Mouse (Mus musculus): ENCODE measurements around the gene Rangrf. TPM values are rescaled to one million over a fixed set of nuclear protein-coding genes. Genes with fewer than 3 reads are reported as not detected.
"Not testable (repeated sequence)": the region's sequence is repeated elsewhere in the genome, so short reads cannot be mapped to it uniquely, and the experiment has no call there.

Gene Rangrf
- total RNA-seq, 2 experiments from 2014 or later = 6.8 to 10.2 TPM

DNA sequence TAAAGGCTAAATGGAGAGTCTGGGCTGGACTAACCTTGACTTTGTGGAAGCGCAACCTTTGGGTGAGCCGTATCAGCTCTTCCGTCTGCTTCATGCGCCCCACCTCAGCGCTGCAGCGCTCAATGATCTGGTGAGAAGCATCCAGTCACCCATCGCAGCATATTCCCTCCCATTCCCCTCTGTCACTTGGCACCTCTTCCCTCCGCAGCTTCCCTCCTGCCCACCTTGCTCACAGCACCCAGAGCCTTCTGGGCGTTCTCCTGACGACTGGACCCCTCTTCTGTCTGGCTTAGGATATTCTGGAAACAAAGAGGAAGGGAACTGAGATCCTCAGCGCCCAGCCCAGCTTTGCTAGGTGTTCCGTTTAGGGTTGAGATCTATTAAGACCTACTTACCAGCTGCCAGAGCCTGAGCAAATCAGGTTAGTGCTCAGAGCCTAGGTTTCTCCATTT is 27.4 kb downstream of the Rangrf start:
- no peak for ATAC-seq (ENCODE audit: poor library complexity, severe bottlenecking)

- no peak for ATAC-seq (ENCODE audit: poor library complexity, severe bottlenecking)
Measured at GRCm38 (mm10) chr11:68946806-68947440, 28.1 kb downstream of the Rangrf start.

DNA sequence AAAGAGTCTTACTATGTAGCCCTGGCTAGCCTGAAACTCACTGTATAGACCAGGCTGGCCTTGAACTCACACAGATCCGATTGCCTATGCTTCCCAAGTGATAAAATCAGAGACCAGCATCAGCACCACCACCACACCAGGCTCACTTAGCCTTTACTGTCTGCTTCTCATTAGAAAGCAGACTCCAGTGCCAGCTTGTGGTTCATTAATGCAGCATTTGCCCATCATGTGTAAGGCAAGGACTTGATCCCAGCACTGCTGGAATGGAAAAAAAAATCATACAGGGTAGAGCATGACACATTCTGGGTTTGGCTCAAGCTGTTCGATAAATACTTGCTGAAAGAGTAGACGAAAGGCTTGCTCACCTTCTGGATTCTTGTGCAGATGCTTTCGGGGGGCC is 29.0 kb downstream of the Rangrf start:
- ATAC-seq (ENCODE audit: poor library complexity, severe bottlenecking) = no peak

DNA sequence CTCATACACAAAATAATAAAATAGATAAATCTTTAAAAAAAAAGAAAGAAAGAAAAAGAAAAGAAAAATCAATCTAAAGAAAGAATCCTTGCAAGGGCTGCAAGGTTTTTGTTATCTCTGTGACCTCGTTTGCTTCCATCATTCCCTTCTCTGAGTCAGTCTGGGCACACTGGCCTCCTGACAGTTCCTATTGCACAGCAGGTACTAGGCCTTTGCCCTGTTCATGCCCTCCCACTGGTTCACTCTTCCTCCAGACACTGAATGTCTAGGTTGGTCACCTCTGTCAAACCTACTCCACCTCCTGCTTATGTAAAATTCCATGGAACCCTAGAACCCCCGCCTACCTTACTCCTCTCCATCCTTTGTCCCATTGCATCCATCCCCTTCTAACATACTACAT is 29.7 kb downstream of the Rangrf start:
- no peak for ATAC-seq (ENCODE audit: poor library complexity, severe bottlenecking)

- no peak for ATAC-seq (ENCODE audit: poor library complexity, severe bottlenecking)
Measured at GRCm38 (mm10) chr11:68942731-68943130, 32.3 kb downstream of the Rangrf start.

DNA sequence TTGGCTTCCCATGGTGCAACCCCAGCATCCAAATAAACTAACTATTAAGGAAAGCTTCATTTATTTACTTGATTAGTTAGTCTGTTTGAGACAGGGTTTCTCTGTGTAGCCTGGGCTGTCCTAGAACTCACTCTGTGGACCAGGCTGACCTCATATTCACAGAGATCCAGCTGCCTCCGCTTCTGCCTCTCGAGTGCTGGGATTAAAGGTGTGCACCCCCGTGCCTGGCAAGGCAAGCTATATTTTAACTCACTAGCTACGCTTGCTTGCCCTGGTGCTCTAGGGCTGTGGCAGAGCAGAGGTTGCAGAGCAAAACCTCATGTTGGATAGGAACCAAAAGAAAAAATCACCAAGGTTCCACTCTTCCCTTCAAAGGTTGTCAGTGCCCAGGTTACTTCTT is 34.5 kb downstream of the Rangrf start:
- ATAC-seq (ENCODE audit: poor library complexity, severe bottlenecking) = no peak

DNA sequence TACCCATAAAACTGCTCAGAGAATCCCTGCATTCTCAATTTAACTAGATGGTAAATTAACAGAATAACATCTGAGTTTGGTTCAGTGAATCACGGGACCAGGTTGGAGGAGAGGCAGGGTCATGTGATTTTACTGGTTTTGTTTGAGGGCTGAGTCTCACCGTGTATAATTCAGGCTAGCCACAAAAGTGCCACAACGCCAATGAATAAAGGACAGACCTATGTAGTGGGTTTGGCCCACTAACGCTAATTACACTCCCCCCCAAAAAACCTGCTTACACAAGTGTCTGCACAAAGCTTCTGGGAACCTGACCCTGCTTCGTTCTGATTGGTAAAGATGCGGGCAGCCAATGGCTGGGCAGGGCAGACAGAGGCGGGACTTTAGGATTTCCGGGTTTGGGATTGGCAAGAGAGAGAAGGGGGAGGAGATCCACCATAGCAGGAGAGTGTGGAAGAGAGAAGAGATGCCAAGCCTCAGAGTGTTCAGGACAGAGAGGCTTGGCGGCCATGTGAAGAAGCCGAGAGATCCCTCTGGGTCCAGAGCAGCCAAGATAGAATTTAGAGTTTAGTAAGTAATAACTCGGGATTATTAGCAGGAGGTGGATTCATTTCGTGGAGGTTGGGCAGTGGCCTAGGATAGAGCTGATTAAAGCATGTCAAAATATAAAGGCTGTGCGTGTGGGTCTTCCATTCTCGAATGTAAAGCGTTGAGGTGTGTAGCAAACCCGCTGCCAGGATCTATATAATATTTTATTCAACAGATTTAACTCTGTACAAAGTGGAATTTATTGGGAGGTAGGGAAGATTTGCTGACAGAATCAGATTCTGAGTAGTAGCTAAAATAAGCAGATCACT is 35.3 kb downstream of the Rangrf start:
- peak; percentile 99 for ATAC-seq (ENCODE audit: poor library complexity, severe bottlenecking)

GRCm38 (mm10) chr11:68936951-68937350 is 38.0 kb downstream of the Rangrf start:
- not testable (repeated sequence) for ATAC-seq (ENCODE audit: poor library complexity, severe bottlenecking)

GRCm38 (mm10) chr11:68933885-68934507 is 41.0 kb downstream of the Rangrf start:
- no peak for ATAC-seq (ENCODE audit: poor library complexity, severe bottlenecking)

- ATAC-seq (ENCODE audit: poor library complexity, severe bottlenecking) = no peak
Measured at GRCm38 (mm10) chr11:68929947-68930346, 45.0 kb downstream of the Rangrf start.

DNA sequence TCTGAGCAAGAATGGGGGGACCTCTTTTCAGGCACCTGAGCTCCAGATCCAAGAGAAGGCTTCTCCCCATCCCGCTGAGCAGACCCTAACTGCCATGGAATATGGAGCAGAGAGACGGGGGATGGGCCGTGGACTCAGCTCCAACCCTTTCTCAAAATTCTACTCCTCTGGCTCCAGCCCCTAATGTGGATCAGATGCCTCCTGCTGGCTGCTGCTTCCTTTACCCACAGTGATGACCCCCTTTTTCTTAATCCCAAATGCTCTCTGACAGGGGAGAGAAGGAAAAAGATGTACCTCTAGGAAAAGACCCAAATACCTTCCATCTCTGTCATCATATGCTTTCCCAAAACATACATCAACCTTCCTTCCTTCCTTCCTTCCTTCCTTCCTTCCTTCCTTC is 48.0 kb downstream of the Rangrf start, which contains the start of gene Odf4:
Gene Odf4, minus strand, starts transcription at position 101 of the 400 bp plus-strand sequence.
- no peak for ATAC-seq (ENCODE audit: poor library complexity, severe bottlenecking)

DNA sequence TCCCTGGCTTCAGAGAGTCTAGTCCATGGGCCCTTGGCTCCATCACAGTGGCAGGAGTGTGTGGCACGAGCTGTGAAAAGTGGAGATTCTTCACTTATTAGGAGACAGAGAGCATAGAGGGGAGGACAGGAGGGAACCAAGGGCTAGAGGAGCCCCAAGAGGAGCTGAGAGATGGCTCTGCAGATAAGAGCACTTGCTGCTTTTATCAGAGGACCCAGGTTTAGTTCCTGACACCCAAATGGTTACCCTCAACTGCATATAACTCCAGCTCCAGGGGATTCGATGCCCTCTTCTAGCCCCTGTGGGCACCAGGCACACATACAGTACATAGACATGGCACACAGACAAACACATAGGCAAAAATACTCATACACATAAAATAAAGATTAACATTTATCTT is 50.2 kb downstream of the Rangrf start:
- no peak for ATAC-seq (ENCODE audit: poor library complexity, severe bottlenecking)

DNA sequence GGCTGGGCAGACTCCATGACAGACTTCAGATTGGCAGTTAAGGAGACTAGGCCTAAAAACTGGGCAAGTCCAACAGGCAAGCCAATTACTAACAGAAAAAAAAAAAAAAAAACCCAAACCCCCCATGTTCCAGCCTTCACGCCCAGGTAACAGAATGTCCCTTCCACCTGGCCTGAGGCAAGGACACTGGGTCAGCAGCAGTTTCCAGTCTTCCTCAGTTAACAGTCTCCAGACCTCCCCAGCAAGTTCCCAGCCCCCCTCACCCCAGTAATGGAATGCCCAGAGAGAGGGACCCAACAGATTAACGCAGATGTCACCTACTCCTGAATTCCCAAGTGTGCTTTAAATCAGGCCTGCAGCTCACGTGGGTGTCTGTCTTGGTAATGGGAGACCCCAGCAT is 51.8 kb downstream of the Rangrf start:
- ATAC-seq (ENCODE audit: poor library complexity, severe bottlenecking) = no peak

Other genes with a start within 250 kb of the Rangrf start
- gene Ndel1, start 103.3 kb downstream of the Rangrf start, total RNA-seq (2015) = 48.9 and 53.9 TPM in 2 replicates
- gene Ndel1, start 103.3 kb downstream of the Rangrf start, total RNA-seq (2017) = 71.2 and 114 TPM in 2 replicates
- not detected in 2 replicates for gene Rnf222, start 86.6 kb downstream of the Rangrf start, total RNA-seq (2015)
- not detected in 2 replicates for gene Rnf222, start 86.6 kb downstream of the Rangrf start, total RNA-seq (2017)
- 2,468 and 2,587 TPM in 2 replicates for gene Rpl26, start 73.6 kb downstream of the Rangrf start, total RNA-seq (2015)
- 3,510 and 4,069 TPM in 2 replicates for gene Rpl26, start 73.6 kb downstream of the Rangrf start, total RNA-seq (2017)
- gene Odf4, start 48.1 kb downstream of the Rangrf start, total RNA-seq (2015) = not detected in 2 replicates
- not detected in 2 replicates for gene Odf4, start 48.1 kb downstream of the Rangrf start, total RNA-seq (2017)
- gene Arhgef15, start 17.7 kb downstream of the Rangrf start, total RNA-seq (2015) = not detected in 2 replicates
- gene Arhgef15, start 17.7 kb downstream of the Rangrf start, total RNA-seq (2017) = 0.07 TPM in 1 of 2 replicates, not detected in the other
- 6.6 and 7.9 TPM in 2 replicates for gene Slc25a35, start 7.1 kb downstream of the Rangrf start, total RNA-seq (2015)
- gene Slc25a35, start 7.1 kb downstream of the Rangrf start, total RNA-seq (2017) = 1.8 and 2.4 TPM in 2 replicates
- gene Pfas, start 33.3 kb upstream of the Rangrf start, total RNA-seq (2015) = 7.3 and 10.3 TPM in 2 replicates
- gene Pfas, start 33.3 kb upstream of the Rangrf start, total RNA-seq (2017) = 7.4 and 10.4 TPM in 2 replicates
- 28.0 and 34.5 TPM in 2 replicates for gene Ctc1, start 40.7 kb upstream of the Rangrf start, total RNA-seq (2015)
- gene Ctc1, start 40.7 kb upstream of the Rangrf start, total RNA-seq (2017) = 15.8 and 20.5 TPM in 2 replicates
- gene Aurkb, start 70.5 kb upstream of the Rangrf start, total RNA-seq (2015) = 105 and 116 TPM in 2 replicates
- gene Aurkb, start 70.5 kb upstream of the Rangrf start, total RNA-seq (2017) = 116 and 125 TPM in 2 replicates
- 18.8 and 20.5 TPM in 2 replicates for gene Borcs6, start 84.5 kb upstream of the Rangrf start, total RNA-seq (2015)
- gene Borcs6, start 84.5 kb upstream of the Rangrf start, total RNA-seq (2017) = 17.7 and 20.2 TPM in 2 replicates
- gene Tmem107, start 95.6 kb upstream of the Rangrf start, total RNA-seq (2015) = 13.2 and 15.7 TPM in 2 replicates
- 11.4 and 26.6 TPM in 2 replicates for gene Tmem107, start 95.6 kb upstream of the Rangrf start, total RNA-seq (2017)
- 53.9 and 66.6 TPM in 2 replicates for gene Vamp2, start 113.3 kb upstream of the Rangrf start, total RNA-seq (2015)
- 11.2 and 21.8 TPM in 2 replicates for gene Vamp2, start 113.3 kb upstream of the Rangrf start, total RNA-seq (2017)
- 6.7 and 12.5 TPM in 2 replicates for gene Per1, start 120.0 kb upstream of the Rangrf start, total RNA-seq (2015)
- gene Per1, start 120.0 kb upstream of the Rangrf start, total RNA-seq (2017) = 7.9 and 8.5 TPM in 2 replicates
- gene Hes7, start 145.2 kb upstream of the Rangrf start, total RNA-seq (2015) = not detected in 2 replicates
- gene Hes7, start 145.2 kb upstream of the Rangrf start, total RNA-seq (2017) = not detected in 2 replicates
- not detected in 2 replicates for gene 9130213A22Rik, start 147.4 kb upstream of the Rangrf start, total RNA-seq (2015)
- gene 9130213A22Rik, start 147.4 kb upstream of the Rangrf start, total RNA-seq (2017) = not detected in 2 replicates
- 0.18 TPM in 1 of 2 replicates, not detected in the other for gene Aloxe3, start 150.7 kb upstream of the Rangrf start, total RNA-seq (2015)
- not detected in 2 replicates for gene Aloxe3, start 150.7 kb upstream of the Rangrf start, total RNA-seq (2017)
- gene Alox12b, start 181.8 kb upstream of the Rangrf start, total RNA-seq (2015) = not detected in 2 replicates
- not detected in 2 replicates for gene Alox12b, start 181.8 kb upstream of the Rangrf start, total RNA-seq (2017)
- 1.3 and 1.5 TPM in 2 replicates for gene Alox8, start 222.7 kb upstream of the Rangrf start, total RNA-seq (2015)
- 1.8 and 2.0 TPM in 2 replicates for gene Alox8, start 222.7 kb upstream of the Rangrf start, total RNA-seq (2017)

Data from megakaryocyte, adult 5-6 weeks (primary cell).